Mouse (Mus musculus) stomach, embryonic 15.5 days (tissue): ENCODE measurements around the gene Igfbp7. TPM values are rescaled to one million over a fixed set of nuclear protein-coding genes. Genes with fewer than 3 reads are reported as not detected.

Experiments
- ATAC-seq: fragments of 200-750 bp; cut with Nextera tagmentation; 2 replicates; pipeline ENCODE4 v1.8.0; 2017; ENCODE audit warnings: low read depth, moderate number of reproducible peaks, moderate TSS enrichment; ENCODE audit not compliant: insufficient read depth, low FRiP score
- H3K27ac ChIP-seq: fragments of 300-500 bp; sonication (generic); 2 replicates; pipeline ENCODE4 v1.5.1; 2015; ENCODE audit warnings: mild to moderate bottlenecking, inconsistent platforms
- H3K27me3 ChIP-seq: fragments of 300-500 bp; sonication (generic); replicated peaks from 2 replicates; pipeline ENCODE4 v1.6.1; 2015; ENCODE audit warnings: inconsistent platforms
- H3K36me3 ChIP-seq: fragments of 300-500 bp; sonication (generic); 2 replicates; pipeline ENCODE4 v1.6.1; 2015; ENCODE audit warnings: inconsistent platforms
- H3K4me1 ChIP-seq: fragments of 300-500 bp; sonication (generic); 2 replicates; pipeline ENCODE4 v1.6.1; 2015; ENCODE audit warnings: inconsistent platforms
- H3K4me2 ChIP-seq: fragments of 300-500 bp; sonication (generic); 2 replicates; pipeline ENCODE4 v1.6.1; 2015; ENCODE audit warnings: mild to moderate bottlenecking, inconsistent platforms
- H3K4me3 ChIP-seq: fragments of 300-500 bp; sonication (generic); replicated peaks from 2 replicates; pipeline ENCODE4 v1.5.1; 2015; ENCODE audit warnings: inconsistent platforms
- H3K9ac ChIP-seq: fragments of 300-500 bp; sonication (generic); 2 replicates; pipeline ENCODE4 v1.6.1; 2015; ENCODE audit warnings: inconsistent platforms
- H3K9me3 ChIP-seq: fragments of 300-500 bp; sonication (generic); 2 replicates; pipeline ENCODE4 v1.6.1; 2016; ENCODE audit warnings: inconsistent platforms
- WGBS: fragments of 180-500 bp; shearing (Covaris S2); methylation state at CpG from one replicate; pipeline ENCODE4 v1.1.7; 2015; 5-methylcytosine and 5-hydroxymethylcytosine counted together
- polyA plus RNA-seq: library from polyadenylated mRNA; unstranded; fragments of >200 nt; fragmentation: Nextera tagmentation; extraction: Ambion mirVana; gene quantifications from 2 replicates; pipeline ENCODE4 v1.2.1, GENCODE M21; 2015

Gene Igfbp7
- polyA plus RNA-seq, 1 experiment from 2014 or later: 174 TPM

- 58% methylated on average over 10 of the region's 10 CpGs for WGBS
- Histone ChIP-seq H3K27ac (no peak overlapping the region), H3K9ac (no peak overlapping the region), H3K9me3 (no peaks in the 10 kb centered on the region), H3K4me2 (no peak overlapping the region), H3K4me3 (no peak overlapping the region), H3K4me1 (peaks cover 3% of the 10 kb centered on the region; the same call in 1 of the 2 replicates), H3K27me3 (no peaks in the 10 kb centered on the region), H3K36me3 (no peaks in the 10 kb centered on the region)
- ATAC-seq: no peak
Measured at GRCm38 (mm10) chr5:77386596-77387413, 21.0 kb downstream of the Igfbp7 start.

GRCm38 (mm10) chr5:77385900-77386595 lies 21.8 kb downstream of the Igfbp7 start:
- H3K4me2 ChIP-seq: no peak overlapping the region
- H3K9me3 ChIP-seq: no peaks in the 10 kb centered on the region
- H3K36me3 ChIP-seq: no peaks in the 10 kb centered on the region
- no peaks in the 10 kb centered on the region for H3K27me3 ChIP-seq
- no peak overlapping the region for H3K27ac ChIP-seq
- ATAC-seq: no peak
- H3K9ac ChIP-seq: no peak overlapping the region
- peaks cover 3% of the 10 kb centered on the region; the same call in 1 of the 2 replicates for H3K4me1 ChIP-seq
- 61% methylated on average over 6 of the region's 6 CpGs for WGBS
- no peak overlapping the region for H3K4me3 ChIP-seq

- no peak for ATAC-seq
- H3K9ac ChIP-seq: no peak overlapping the region
- no peaks in the 10 kb centered on the region for H3K36me3 ChIP-seq
- H3K4me3 ChIP-seq: no peak overlapping the region
- H3K27me3 ChIP-seq: no peaks in the 10 kb centered on the region
- WGBS: 82% methylated on average over 5 of the region's 5 CpGs
- H3K4me2 ChIP-seq: no peak overlapping the region
- no peak overlapping the region for H3K27ac ChIP-seq
- H3K9me3 ChIP-seq: no peaks in the 10 kb centered on the region
- peaks cover 3% of the 10 kb centered on the region; the same call in 1 of the 2 replicates for H3K4me1 ChIP-seq
Measured at GRCm38 (mm10) chr5:77385221-77385620, 22.6 kb downstream of the Igfbp7 start.

- Histone ChIP-seq H3K27ac (no peak overlapping the region), H3K36me3 (no peaks in the 10 kb centered on the region), H3K4me3 (no peak overlapping the region), H3K9me3 (no peaks in the 10 kb centered on the region), H3K9ac (no peak overlapping the region), H3K4me2 (0 out of 2 replicates have a peak overlapping the region, but pooled peaks have one; percentile 4), H3K27me3 (no peaks in the 10 kb centered on the region), H3K4me1 (peaks cover 3% of the 10 kb centered on the region; the same call in 1 of the 2 replicates)
- ATAC-seq: no peak
- 56% methylated on average over 9 of the region's 9 CpGs for WGBS
Measured at GRCm38 (mm10) chr5:77384724-77385123, 23.1 kb downstream of the Igfbp7 start.

- Histone ChIP-seq H3K4me3 (no peak overlapping the region), H3K27me3 (no peaks in the 10 kb centered on the region), H3K9me3 (no peaks in the 10 kb centered on the region), H3K9ac (no peak overlapping the region), H3K4me2 (no peak overlapping the region), H3K4me1 (peaks cover 3% of the 10 kb centered on the region; the same call in 1 of the 2 replicates), H3K36me3 (no peaks in the 10 kb centered on the region), H3K27ac (no peak overlapping the region)
- WGBS: 77% methylated on average over 5 of the region's 5 CpGs
- ATAC-seq: no peak
Measured at GRCm38 (mm10) chr5:77383799-77384554, 23.9 kb downstream of the Igfbp7 start.

- Histone ChIP-seq H3K4me1 (no peaks in the 10 kb centered on the region; the same call in 1 of the 2 replicates), H3K36me3 (no peaks in the 10 kb centered on the region), H3K4me2 (no peak overlapping the region), H3K9me3 (no peaks in the 10 kb centered on the region), H3K27ac (no peak overlapping the region), H3K27me3 (no peaks in the 10 kb centered on the region), H3K4me3 (no peak overlapping the region), H3K9ac (no peak overlapping the region)
- ATAC-seq: no peak
- WGBS: 84% methylated on average over 5 of the region's 5 CpGs
Measured at GRCm38 (mm10) chr5:77381686-77382085, 26.2 kb downstream of the Igfbp7 start.

- Histone ChIP-seq H3K9ac (no peak overlapping the region), H3K9me3 (no peaks in the 10 kb centered on the region), H3K36me3 (no peaks in the 10 kb centered on the region), H3K27ac (no peak overlapping the region), H3K4me1 (no peaks in the 10 kb centered on the region; the same call in 1 of the 2 replicates), H3K4me2 (no peak overlapping the region), H3K27me3 (no peaks in the 10 kb centered on the region), H3K4me3 (no peak overlapping the region)
- 86% methylated on average over 7 of the region's 7 CpGs for WGBS
- no peak for ATAC-seq
Measured at GRCm38 (mm10) chr5:77381283-77381682, 26.6 kb downstream of the Igfbp7 start.

GRCm38 (mm10) chr5:77380321-77380901 lies 27.4 kb downstream of the Igfbp7 start:
- no peak overlapping the region for H3K4me2 ChIP-seq
- no peaks in the 10 kb centered on the region for H3K9me3 ChIP-seq
- no peak overlapping the region for H3K4me3 ChIP-seq
- ATAC-seq: no peak
- no peak overlapping the region for H3K27ac ChIP-seq
- no peaks in the 10 kb centered on the region for H3K27me3 ChIP-seq
- WGBS: 84% methylated on average over 17 of the region's 17 CpGs
- H3K36me3 ChIP-seq: no peaks in the 10 kb centered on the region
- no peak overlapping the region for H3K9ac ChIP-seq
- no peaks in the 10 kb centered on the region for H3K4me1 ChIP-seq

- no peak overlapping the region for H3K27ac ChIP-seq
- no peaks in the 10 kb centered on the region for H3K4me1 ChIP-seq
- no peak for ATAC-seq
- H3K27me3 ChIP-seq: no peaks in the 10 kb centered on the region
- H3K9me3 ChIP-seq: no peaks in the 10 kb centered on the region
- WGBS: 69% methylated on average over 14 of the region's 14 CpGs
- no peak overlapping the region for H3K9ac ChIP-seq
- H3K4me2 ChIP-seq: no peak overlapping the region
- no peaks in the 10 kb centered on the region for H3K36me3 ChIP-seq
- H3K4me3 ChIP-seq: no peak overlapping the region
Measured at GRCm38 (mm10) chr5:77379434-77380135, 28.3 kb downstream of the Igfbp7 start.

GRCm38 (mm10) chr5:77378027-77378426 lies 29.8 kb downstream of the Igfbp7 start:
- WGBS: 93% methylated on average over 3 of the region's 3 CpGs
- H3K4me3 ChIP-seq: no peak overlapping the region
- no peak for ATAC-seq

GRCm38 (mm10) chr5:77375546-77375945 lies 32.3 kb downstream of the Igfbp7 start:
- Histone ChIP-seq H3K4me2 (no peak overlapping the region), H3K9ac (no peak overlapping the region), H3K27me3 (no peaks in the 10 kb centered on the region), H3K36me3 (no peaks in the 10 kb centered on the region), H3K4me1 (no peaks in the 10 kb centered on the region), H3K4me3 (no peak overlapping the region), H3K27ac (no peak overlapping the region), H3K9me3 (no peaks in the 10 kb centered on the region)
- WGBS: 73% methylated on average over 4 of the region's 4 CpGs
- no peak for ATAC-seq

More at GRCm38 (mm10) chr5:77378027-77378426, 29.8 kb downstream of the Igfbp7 start:
- Histone ChIP-seq H3K4me2 (no peak overlapping the region), H3K27me3 (no peaks in the 10 kb centered on the region), H3K27ac (no peak overlapping the region), H3K9ac (no peak overlapping the region), H3K4me1 (no peaks in the 10 kb centered on the region), H3K36me3 (no peaks in the 10 kb centered on the region), H3K9me3 (no peaks in the 10 kb centered on the region)
